Mouse (Mus musculus) cerebellum, adult 11-12 months (tissue): Measurements from ENCODE around the gene Mum1l1.
A peak's percentile ranks its signal among the peaks of the same experiment; 100 is the strongest.
"Not testable (repeated sequence)": the region's sequence is repeated elsewhere in the genome, so short reads cannot be mapped to it uniquely, and the experiment has no call there.

Experiments
- DNase-seq: peaks from one replicate; pipeline ENCODE4 v3.0.0; 2022

Gene Mum1l1

DNA sequence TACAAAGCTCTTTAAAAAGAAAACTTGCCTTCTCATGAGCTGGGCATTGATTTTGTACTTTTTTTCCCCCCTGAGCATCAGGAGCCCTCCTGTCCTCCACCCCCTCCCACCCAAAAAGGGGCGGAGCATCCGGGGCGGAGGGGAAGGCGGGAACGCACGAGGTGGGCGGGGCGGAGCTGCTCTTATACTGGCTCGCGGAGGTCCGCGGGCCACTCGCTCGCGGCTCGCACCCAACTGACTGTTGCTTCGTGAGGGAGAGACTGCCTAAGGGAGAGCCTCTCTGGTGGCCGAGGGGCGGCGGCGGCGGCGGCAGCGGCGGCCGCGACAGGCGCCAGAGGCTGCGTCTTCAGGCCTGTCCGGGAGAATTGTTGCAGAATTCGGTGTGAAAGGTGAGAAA is at the start of gene Mum1l1:
TSS of gene Mum1l1 (plus strand) at position 214 of the 397 bp plus-strand sequence.
- peak; percentile 42 for DNase-seq

DNA sequence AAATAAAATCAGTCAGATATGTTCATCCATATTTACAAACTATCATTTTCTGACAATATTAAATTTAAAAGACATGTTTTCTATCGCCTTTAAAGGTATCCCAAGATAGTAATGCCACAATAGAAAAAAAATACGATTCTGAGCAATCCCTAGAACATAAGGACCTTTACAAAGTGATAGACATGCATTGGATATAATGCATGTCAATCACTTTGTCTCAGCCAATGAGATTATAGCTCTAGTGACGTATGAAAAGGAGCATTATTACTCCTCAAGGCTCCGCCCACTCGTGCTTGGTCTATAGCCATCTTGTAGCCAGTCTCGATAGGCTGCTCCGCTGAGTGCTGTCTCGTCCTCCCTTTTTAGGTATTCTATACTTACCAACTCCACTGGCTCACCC is 30.9 kb upstream of the Mum1l1 start, which contains the start of gene 4933428M09Rik:
TSS of gene 4933428M09Rik (plus strand) at position 301 of the 400 bp plus-strand sequence.
- no peak for DNase-seq

DNA sequence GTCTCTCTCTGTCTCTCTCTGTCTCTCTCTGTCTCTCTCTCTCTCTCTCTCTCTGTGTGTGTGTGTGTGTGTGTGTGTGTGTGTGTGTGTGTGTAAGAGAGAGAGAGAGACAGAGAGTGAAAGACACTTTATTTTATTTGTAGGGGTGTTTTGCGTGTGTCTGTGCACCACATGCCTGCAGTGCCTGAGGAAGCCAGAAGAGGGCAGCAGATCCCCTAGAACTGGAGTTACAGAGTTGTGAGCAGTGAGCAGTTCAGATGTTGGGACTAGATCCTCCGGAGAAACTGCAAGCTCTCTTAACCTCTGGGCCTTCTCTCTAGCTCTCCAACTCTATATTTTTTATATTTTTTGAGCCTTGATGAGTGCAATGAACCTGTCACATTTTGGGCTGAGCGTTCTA is 18.3 kb upstream of the Mum1l1 start:
- not testable (repeated sequence) for DNase-seq

DNA sequence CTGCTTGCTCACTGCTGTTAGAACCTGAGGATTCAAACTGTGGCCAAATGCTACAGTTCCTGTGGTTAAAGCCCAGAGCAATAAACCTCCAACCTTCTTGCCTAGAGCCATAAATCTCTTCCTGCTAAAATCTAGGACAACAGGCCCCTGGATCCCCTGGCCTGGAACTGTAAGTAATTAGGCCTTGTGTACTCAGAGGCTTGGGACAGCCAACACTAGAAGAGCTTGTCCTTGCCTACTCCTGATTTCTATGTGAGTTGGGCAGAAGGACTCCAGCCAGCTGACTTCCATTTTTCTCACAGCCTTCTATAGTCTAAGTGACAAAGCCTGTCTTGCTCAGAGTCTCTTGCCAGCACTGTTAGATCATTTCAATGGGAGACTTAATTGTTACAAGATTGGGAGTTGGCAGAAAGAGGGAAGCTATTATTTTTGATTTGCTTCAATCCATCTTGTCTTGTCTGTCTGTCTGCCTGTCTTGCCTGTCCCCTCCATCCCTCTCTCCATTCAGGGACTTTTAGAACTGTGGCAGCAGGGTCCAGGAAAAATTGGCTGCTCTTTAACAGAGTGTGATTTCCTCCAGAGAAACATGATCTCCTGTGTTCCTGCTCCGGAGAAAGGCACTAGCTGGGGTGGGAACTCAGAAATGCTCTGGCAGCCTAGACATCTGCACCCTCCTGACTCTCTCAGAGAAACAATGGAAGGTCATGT is 15.1 kb upstream of the Mum1l1 start:
- DNase-seq, result no peak

DNA sequence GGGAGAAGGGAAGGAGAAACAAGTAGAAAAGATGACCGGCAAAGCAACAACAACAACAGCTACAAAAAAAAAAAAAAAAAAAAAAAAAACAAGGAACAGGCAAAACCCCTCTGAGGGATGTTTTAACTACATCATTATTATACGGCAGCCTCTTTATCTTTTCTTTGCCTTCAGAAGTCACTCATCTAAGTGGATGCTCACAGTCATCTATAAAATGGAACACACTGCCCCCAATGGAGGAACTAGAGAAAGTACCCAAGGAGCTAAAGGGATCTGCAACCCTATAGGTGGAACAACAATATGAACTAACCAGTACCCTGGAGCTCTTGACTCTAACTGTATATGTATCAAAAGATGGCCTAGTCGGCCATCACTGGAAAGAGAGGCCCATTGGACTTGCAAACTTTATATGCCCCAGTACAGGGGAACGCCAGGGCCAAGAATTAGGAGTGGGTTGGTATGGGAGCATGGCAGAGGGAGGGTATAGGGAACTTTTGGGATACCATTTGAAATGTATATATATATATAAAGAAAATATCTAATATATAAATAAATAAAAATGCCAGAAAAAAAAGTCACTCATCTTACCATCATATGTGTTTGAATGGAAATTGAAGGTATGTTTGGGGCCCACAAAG is 532 bp upstream of the Mum1l1 start:
- not testable (repeated sequence) for DNase-seq

DNA sequence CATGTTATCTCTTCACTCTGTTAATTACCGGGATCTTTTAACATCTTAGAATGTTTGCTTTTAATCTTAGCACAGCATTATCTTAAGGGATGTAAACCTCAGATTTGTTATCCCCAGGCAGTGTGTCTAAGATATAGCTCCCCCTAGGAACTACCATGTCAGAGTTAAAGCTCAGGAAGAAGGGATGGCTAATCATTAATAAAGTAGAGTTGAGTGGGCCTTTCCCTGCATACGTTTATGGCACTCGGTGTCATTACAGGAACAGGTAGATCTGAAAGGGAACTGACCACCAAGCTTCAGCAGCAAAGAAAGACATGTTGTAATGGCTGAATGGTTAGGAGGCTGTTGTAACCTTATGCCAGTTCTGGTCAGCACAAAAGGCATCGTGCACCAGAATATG is 4.9 kb downstream of the Mum1l1 start:
- no peak for DNase-seq

DNA sequence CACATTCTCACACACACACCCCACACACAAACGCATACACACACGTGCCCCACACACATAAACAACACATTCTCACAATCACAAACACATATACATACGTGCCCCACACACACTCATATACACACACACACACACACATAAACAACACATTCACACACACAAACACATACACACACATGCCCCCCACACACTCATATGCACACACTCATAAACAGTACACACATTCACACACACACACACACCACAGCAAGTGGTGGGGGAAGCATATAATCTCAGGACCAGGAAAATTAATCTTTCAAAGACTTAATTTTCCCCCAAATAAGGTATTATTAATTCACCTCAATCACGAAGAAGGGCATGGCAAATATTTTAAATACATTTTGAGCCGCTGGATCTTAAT is 6.6 kb downstream of the Mum1l1 start:
- no peak for DNase-seq

DNA sequence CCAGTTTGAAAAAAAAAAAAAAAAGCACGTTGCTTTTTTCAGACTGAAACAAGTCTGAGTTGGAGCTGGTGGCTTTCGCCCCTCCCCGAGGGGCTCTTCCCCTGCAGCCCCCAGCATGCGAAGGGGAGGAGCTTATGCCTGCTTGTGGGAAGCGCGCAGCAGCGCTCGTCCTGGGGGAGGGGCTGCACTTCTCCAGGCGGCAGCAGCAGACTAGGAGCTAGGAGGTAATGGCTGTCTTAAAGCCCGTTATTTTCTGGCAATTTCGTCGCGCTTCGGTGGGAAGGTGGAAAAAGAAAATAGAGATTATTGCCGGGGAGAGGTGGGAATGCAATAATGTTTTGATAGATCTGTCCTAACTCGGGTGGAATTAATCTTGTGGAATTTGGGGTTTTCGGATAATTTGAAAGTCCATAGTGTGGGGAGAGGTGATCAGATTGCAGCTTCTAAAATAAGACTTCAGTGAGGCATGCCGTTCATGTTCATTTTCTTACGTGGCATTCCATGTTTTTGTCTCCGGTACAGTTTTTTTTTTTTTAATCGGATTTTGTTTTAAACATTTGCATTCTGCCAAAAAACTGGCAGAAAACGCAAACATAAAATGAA is 7.2 kb downstream of the Mum1l1 start:
- DNase-seq, result peak; percentile 24

DNA sequence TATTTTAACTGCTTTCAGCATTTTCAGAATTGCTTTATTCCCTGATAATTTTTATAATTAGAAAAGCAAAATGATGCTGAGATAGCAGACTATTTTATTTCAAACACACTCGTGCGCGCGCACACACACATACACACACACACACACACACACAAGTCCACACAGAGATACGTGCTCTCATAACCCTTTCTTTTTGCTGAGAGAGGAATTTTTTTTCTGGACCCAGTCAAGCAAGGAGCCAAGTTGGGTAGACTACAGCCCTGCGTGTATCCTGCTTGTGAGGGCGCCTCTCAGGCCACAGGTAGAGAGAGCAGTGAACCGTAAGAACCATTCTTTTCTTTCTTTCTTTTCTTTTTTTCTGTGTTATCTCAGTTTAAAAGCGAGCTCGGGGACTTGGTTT is 7.9 kb downstream of the Mum1l1 start:
- no peak for DNase-seq

DNA sequence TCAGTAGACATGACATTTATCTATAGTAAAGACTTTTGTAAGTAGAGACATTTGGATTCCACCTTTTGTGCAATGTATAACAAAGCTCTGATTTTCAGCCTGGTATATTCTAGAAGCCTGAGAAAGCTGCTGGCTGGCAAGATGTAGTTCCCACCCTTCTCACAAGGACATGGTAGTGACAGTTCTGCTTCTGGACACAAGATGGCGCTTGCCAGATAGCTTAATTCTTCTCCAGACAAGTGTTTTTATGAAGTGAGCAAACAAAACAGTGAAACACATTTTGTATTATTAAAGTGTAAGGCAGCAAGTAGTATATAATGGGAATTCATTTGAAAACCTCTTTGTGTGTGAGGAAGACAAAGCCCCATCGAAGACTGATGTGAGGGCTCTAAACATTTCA is 9.2 kb downstream of the Mum1l1 start:
- peak; percentile 9 for DNase-seq

DNA sequence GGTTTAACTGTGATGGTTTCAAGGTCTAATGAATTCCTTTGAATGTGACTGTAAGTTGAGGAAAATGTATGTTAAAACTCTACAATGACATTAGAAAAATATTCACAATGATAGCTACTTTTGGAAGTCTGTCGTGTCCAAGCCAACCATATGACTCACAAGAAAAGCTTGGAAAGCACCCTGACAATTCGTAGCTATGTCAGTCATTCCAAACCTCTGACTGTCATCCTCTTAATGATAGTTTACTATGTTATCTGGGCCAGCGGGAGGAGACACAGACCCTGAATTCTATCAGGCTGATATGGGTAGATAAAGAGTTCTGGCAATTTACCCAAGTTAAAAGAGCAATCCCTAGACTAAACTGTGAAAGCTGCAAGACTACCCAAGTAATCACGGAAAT is 11.0 kb downstream of the Mum1l1 start:
- no peak for DNase-seq

DNA sequence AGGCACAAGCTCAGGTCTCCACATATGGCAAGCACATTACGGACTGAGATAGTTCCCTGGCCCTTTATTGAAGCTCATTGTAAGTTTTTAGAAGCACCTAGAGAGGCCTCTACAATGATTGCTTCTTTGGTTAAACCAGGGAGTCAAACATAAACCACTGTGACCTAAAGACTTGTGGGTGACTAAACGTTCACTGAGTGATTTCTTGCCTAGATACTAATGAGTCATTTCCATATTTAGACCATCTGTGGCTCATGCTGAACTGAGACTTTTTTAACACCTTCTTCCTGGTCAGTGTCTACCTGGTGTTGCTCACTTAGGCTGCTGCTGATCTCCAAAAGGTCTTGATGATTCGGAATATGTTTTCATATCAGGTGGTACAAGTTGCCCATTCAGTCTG is 12.1 kb downstream of the Mum1l1 start:
- no peak for DNase-seq

DNA sequence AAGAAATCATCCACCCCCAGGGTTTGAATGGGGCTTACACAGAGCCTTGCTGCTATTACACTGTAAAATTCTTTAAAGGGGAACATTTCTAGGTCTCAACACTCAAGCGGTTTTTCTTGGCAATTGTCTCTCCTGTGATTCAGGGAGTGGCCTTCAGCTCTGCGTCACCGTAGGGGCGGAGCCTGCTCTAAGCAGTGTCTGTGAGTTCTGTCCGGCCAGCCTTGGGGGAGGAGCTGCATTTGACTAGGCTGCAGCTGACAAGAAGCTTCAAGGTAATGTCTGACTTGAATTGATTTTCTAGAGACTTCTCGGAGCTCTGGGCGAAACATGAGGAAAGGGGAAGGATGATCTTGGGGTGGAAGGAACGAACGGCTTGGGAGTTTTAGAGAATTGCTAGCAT is 21.3 kb downstream of the Mum1l1 start:
- peak; percentile 20 for DNase-seq

DNA sequence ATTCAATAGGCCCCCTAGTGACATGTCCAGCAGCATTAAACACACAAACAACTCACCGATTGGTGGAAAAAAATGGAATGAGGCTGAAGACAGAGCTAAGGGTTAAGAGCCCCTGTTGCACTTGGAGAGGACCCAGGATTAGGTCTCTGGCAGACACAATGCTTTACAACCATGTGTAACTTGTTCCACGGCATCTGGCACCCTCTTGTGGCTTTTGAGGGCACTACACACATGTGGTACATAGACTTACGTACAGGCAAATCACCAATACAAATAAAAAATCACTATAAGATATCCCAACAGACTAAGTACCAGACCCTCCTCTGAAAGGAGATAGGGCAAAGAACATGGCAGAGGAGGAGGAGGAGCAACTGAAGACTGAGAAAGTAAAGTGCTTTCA is 37.5 kb downstream of the Mum1l1 start:
- DNase-seq, result no peak

DNA sequence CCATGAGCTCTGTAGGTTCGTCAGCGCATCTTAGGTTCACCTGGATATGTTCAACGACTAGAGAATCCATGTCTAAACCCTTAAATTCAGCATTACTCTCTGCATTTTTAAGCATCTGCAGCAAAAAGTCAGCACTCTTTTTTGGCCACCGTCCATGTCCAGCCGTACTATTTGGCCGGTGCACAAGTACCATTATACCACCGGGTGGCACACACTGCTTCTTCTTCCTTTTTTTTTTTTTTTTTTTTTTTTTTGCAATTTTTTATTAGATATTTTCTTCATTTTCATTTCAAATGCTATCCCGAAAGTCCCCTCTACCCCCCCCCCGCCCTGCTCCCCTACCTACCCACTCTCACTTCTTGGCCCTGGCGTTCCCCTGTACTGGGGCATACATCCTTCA is 47.2 kb downstream of the Mum1l1 start:
- DNase-seq, result no peak

DNA sequence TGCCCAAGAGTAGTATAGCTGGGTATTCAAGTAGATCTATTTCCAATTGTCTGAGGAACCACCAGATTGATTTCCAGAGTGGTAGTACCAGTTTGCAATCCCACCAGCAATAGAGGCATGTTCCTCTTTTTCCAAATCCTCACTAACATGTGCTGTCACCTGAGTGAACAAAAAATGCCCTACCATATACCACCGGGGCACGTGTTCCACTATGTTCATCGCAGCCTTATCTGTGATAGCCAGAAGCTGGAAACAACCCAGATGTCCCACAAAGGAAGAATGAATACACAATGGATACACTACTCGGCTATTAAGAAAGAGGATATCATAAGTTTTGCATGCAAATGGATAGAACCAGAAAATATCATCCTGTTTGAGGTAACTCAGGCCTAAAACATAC is 72.1 kb downstream of the Mum1l1 start:
- no peak for DNase-seq
